Mouse (Mus musculus) adrenal gland, postnatal 10 days (tissue): ENCODE measurements around the gene Dcaf11. TPM values are rescaled to one million over a fixed set of nuclear protein-coding genes. Genes with fewer than 3 reads are reported as not detected.
A peak's percentile ranks its signal among the peaks of the same experiment; 100 is the strongest.

Experiments
- DNase-seq: peaks from one replicate; pipeline ENCODE4 v3.0.0; 2021; ENCODE audit warnings: mixed read lengths
- total RNA-seq, 2 experiments: library from RNA; stranded (reverse); gene quantifications; 2 replicates each; pipeline ENCODE4 v1.2.3; 2021

The Dcaf11 gene
- total RNA-seq, 2 experiments from 2014 or later, result 85.2 to 89.5 TPM

GRCm38 (mm10) chr14:55584702-55585565 is 25.1 kb downstream of the Dcaf11 start, which contains the start of gene Emc9:
Gene Emc9 (minus strand): TSS chr14:55585302.
- peak; percentile 91 for DNase-seq

- peak; percentile 32 for DNase-seq
These were observed 25.8 kb downstream of the Dcaf11 start for GRCm38 (mm10) chr14:55585566-55585960.

- DNase-seq, result no peak
These were observed 26.3 kb downstream of the Dcaf11 start for GRCm38 (mm10) chr14:55586149-55586548.

DNA sequence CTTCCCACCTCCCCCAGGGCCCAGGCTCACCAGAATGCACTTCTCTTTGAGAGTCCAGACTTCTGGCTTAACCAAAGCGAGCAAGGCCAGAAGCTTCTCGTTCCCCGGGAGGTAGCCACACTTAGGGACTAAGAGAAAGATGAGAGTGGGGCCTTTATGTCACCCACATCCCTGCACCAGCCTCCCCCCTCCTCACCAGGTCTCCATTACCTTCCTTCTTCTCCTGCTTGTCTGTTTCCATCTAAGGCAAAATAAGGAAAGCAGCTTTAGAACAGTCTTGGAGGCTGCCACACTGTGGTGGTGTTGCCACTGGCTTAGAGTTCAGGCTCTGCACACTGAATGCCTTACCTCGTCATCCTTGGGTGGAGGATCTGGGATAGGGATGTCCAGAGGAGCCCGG is 29.5 kb downstream of the Dcaf11 start:
- DNase-seq, result no peak

DNA sequence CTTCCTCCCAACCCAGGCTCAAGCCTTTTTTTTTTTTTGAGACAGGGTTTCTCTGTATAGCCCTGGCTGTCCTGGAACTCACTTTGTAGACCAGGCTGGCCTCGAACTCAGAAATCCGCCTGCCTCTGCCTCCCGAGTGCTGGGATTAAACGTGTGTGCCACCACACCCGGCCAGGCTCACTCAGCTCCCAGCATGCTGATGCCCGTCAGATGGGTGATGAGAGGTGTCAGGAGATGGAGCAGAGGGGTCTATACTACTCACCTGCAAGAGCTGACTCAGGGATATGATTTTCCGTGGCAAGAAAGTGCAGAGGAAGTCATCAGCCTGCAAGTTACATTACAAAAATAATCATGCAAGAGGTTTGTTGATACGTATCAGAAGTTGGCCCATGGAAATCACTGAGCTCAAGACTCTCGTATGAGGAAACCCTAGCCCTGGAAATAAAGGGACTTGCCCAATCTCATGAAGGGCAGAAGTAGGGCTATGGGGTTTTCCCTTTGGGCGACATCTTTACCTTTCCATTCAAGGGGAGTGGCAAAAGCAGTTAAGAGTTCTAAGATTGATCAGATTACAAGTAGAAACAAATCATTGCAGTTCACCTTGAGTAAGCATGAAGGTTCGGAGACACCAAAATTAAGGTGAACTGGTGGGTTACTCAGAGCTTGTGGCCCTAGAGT is 30.1 kb downstream of the Dcaf11 start:
- no peak for DNase-seq

DNA sequence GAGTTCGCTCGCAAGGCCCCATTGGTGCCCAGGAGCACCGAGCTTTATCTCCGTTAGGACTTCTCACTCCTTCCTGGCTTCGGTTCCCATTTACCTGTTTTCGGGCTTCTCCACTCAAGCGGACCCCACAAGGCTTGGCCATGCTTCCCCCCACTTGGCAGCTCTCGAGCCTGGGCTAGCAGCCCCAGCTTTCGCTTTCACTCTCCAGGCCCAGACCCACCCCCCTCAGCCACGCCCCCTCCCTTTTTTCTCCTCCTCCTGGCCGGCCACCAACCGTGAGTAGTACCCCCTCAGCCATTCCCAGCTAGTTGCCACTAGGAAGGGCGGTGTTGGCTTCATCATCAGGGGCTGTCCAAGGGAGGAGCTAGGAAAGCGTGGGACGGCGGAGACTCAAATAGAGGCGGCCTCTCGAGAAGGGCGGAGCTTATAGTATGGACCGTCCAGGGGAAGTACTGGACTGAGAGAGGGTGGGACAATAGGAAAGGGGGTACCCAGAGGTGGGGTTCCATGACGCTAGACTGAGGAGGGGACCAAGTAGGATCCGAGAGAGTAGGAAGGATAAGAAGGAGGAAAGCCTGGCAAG is 31.0 kb downstream of the Dcaf11 start, which contains the start of gene Psme2:
Gene Psme2, minus strand, starts transcription at position 366 of the 583 bp plus-strand sequence.
- peak; percentile 95 for DNase-seq

DNA sequence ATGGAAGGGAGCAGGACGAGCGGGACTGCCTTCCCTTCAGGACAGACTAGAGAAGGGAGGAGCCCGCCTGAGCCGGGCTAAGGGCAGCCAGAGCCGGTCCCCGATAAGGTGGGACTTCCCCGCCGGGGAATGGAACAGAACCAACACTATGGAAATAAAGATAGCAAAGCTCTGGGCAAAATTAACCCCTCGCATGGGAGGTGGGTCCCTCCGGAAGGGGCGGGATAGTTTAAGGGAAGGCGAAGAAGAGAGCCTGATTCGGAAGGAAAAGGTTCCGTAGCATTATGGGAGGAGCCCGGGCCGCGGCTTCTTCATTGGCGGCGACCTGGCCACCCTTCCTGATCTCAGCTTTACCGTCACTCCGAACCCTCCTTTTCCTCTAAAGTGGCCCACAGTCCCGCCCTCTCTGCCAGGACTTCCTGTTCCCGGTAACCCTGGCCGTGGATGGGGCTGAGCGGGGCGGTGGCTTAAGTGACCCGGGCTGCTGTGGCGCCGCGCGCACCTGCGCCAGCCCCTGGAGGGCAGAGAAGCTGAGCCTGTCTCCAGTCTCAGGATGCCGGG is 31.6 kb downstream of the Dcaf11 start, which contains the start of gene Rnf31:
Gene Rnf31, plus strand, starts transcription at position 378 of the 561 bp plus-strand sequence.
- peak; percentile 96 for DNase-seq

DNA sequence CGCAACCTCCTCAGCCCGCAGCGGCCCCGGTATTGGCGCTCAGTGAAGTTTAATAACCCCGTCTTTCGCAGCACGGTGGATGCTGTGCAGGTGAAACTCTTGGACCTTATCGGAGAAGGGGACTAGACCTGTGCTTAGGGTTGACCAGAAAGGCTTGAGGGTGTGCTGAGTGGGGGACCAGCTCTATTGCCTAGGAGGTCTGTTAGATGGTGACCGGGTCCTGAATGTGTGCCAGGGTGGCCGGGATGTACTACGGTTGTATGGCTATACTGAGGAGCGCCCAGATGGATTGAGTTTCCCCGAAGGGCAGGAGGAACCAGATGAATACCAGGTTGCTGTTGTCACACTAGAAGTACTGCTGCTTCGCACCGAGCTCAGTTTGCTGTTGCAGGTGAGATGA is 32.4 kb downstream of the Dcaf11 start:
- no peak for DNase-seq

- DNase-seq, result no peak
These were observed 36.4 kb downstream of the Dcaf11 start for GRCm38 (mm10) chr14:55596036-55596690.

- no peak for DNase-seq
These were observed 39.0 kb downstream of the Dcaf11 start for GRCm38 (mm10) chr14:55598521-55599390.

- no peak for DNase-seq
These were observed 43.4 kb downstream of the Dcaf11 start, which contains the start of gene Irf9 for GRCm38 (mm10) chr14:55603271-55603632. Gene Irf9 (plus strand): TSS chr14:55603571.

DNA sequence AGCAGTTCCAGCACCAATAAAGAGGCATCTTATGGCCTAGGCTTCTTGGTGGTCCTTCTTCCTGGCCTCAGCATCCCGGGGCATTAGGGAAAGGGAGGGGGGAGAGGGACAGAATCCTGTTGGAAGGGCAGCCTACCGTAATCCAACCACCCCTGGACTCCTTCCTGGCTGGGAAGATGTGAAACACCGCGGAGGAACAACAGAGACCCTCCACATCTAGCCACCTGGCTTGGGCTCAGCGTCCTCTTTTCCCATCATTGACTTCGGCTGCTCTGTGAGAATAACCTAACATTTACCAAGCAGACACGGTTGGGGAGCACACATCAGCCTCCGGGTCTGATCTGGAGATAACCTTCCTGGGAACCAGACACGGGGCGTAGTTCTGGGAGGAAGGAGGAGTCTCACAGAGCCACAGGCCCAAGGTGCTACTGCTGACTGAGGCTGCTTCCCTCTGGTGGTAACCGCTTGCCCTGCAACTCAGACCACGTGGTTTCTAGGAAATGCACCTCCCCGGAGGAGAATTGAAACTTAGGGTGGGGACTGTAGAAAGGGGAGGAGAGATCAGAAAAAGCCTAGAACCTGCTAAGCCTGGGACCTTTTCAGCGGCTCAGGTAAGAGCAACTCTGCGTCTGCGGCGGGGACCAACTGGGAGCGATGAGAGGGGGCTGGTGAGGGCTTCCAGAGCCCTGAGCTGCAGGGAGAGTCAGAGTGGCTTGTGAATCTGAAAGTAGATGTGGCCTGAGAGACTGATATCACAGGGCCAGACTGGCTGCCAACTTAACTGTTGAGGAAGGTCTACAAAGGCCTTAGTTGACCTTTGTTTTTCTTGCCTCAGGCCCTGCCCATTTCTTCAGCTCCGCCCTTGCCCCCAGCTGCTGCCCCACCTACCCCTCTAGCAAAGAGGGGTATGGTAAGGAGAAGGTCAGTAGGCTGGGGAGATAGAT is 44.1 kb downstream of the Dcaf11 start:
- peak; percentile 93 for DNase-seq

DNA sequence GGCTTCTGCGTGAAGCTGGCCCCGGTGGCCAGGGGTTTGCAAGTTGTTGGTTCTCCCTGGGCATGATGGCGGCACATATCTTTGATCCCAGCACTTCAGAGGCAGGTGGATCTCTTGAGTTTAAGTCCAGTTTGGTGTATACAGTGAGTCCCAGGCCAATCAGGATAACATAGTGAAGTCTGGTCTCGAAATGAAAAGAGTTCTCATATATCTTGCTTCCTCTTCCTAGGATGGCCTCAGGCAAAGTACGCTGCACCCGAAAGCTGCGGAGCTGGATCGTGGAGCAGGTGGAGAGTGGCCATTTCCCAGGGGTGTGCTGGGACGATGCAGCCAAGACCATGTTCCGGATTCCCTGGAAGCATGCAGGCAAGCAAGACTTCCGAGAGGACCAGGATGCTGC is 45.0 kb downstream of the Dcaf11 start:
- DNase-seq, result no peak

DNA sequence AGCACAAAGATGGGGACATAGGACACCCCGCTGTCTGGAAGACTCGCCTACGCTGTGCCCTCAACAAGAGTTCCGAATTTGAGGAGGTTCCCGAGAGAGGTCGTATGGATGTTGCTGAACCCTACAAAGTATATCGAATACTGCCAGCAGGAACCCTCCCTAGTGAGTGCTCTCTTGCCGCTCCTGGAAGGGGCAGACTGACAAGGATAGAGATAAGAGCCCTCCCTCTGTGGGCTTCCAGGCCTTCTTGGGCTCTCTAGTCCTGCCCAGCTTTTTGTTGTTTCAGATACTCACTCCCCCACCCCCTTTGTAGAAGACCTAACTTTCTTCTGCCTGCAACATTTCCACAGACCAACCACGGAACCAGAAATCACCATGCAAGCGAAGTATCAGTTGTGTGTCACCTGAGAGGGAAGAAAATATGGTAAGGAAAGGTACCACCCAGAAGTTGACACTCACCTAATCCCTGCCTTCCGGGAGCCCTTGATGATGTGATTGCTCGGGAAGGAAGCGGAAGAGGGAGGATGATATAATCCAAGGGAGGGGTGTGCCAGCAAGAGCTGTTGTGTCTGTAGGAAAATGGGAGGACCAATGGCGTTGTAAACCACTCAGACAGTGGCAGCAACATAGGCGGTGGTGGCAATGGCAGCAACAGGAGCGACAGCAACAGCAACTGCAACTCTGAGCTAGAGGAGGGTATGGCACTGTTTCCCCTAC is 46.1 kb downstream of the Dcaf11 start:
- DNase-seq, result no peak

GRCm38 (mm10) chr14:55608339-55608738 is 48.5 kb downstream of the Dcaf11 start:
- no peak for DNase-seq

- no peak for DNase-seq
These were observed 53.5 kb downstream of the Dcaf11 start for GRCm38 (mm10) chr14:55613346-55613745.

- no peak for DNase-seq
These were observed 54.9 kb downstream of the Dcaf11 start for GRCm38 (mm10) chr14:55614565-55615178.

- no peak for DNase-seq
These were observed 56.1 kb downstream of the Dcaf11 start for GRCm38 (mm10) chr14:55615876-55616275.

DNA sequence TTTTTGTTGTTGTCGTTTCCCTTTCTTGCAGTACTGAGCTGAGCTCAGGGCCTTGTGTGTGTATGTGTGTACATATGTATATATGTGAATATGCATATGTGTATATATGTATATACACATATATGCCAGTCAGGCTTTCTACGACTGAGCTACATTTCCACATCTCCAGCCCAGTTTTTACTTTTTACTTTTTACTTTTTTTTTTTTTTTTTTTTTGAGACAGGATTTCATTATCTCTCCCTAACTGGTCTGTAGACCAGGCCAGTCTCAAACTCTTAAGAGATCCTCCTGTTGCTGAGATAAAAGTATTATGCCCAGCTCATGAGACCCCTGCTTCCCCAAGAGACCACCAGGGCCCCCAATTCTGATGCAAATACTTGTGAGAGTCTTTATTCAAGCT is 57.0 kb downstream of the Dcaf11 start:
- DNase-seq, result no peak
